Mouse (Mus musculus) right cerebral cortex, postnatal 36 days (tissue): ENCODE results near the gene Akr1c13.
A peak's percentile ranks its signal among the peaks of the same experiment; 100 is the strongest.
"Not testable (repeated sequence)": the region's sequence is repeated elsewhere in the genome, so short reads cannot be mapped to it uniquely, and the experiment has no call there.

Experiments
- DNase-seq, 2 experiments: peaks; one replicate each; pipeline ENCODE4 v3.0.0; 2022; ENCODE audit warnings: low spot score in 2 of 2, mixed read lengths in 1 of 2

Akr1c13 gene

DNA sequence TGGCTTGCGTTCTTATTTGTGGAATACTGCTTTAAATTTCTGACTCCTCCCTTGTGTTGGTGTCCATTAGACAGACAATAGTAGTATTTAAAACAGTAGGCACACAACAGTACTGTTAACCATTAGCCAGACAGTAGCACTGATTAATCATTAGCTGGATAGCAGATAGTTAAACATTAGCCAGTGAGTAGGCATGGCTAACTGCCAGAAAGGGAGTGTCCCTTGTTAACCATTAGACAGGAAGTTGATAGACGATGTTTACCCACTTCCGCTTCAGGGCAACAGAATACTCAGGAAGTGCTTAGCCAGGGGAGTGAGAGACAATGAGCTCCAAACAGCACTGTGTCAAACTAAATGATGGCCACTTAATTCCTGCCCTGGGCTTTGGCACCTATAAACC is at the start of gene Akr1c13:
Akr1c13 (plus strand) TSS at position 247 of the 400 bp plus-strand sequence.
- no peak for DNase-seq

- no peak for DNase-seq
Measured at GRCm38 (mm10) chr13:4144261-4144660, 46.7 kb upstream of the Akr1c13 start.

- peak; percentile 70 to 79 for DNase-seq
Measured at GRCm38 (mm10) chr13:4150518-4150917, 40.4 kb upstream of the Akr1c13 start, which contains the start of gene Akr1c18. Gene Akr1c18 (minus strand): TSS chr13:4150654.

DNA sequence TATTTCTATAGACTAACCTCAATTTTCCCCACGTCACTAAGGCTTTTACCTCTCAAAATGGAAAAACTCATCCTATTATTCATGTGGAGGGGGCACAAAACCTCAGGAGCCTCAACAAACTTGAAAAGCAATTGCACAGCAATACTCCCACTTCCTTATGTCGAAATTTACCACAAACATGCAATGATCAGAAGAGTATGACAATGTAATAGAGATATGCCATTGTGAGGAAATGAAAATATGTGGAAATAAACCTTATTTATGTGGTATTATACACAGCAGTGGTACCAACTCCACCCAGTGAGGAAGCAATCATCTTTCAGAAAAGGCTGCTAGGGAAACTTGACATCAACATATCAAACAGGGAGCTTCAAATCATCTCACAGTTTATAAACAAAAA is 38.0 kb upstream of the Akr1c13 start:
- DNase-seq: no peak

- DNase-seq: no peak
Measured at GRCm38 (mm10) chr13:4153593-4153992, 37.4 kb upstream of the Akr1c13 start.

GRCm38 (mm10) chr13:4155286-4155685 is 35.7 kb upstream of the Akr1c13 start:
- no peak for DNase-seq

DNA sequence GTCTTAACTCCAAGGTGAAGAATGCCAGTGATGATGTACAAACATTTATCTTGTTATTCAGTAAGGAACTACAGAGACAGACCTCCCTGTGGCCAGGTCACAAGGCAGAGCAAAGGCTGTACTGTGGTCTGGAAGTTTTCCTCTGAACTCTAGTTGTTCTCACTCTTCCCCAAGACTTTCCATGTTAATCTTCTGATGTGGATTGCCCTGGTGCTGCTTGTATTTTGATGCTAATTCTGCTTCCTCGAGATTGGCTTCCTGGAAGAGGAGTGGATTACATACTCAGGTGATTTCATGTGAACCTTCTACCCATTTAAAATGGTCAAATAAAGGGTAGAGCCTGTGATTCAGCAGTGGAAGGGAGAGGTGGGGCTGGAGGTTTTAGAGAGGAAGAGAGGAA is 22.9 kb upstream of the Akr1c13 start:
- no peak for DNase-seq

GRCm38 (mm10) chr13:4172978-4173377 is 18.0 kb upstream of the Akr1c13 start:
- DNase-seq: no peak

GRCm38 (mm10) chr13:4181321-4181720 is 9.6 kb upstream of the Akr1c13 start:
- DNase-seq: not testable (repeated sequence)

GRCm38 (mm10) chr13:4183116-4183515 is 7.8 kb upstream of the Akr1c13 start:
- DNase-seq: no peak

DNA sequence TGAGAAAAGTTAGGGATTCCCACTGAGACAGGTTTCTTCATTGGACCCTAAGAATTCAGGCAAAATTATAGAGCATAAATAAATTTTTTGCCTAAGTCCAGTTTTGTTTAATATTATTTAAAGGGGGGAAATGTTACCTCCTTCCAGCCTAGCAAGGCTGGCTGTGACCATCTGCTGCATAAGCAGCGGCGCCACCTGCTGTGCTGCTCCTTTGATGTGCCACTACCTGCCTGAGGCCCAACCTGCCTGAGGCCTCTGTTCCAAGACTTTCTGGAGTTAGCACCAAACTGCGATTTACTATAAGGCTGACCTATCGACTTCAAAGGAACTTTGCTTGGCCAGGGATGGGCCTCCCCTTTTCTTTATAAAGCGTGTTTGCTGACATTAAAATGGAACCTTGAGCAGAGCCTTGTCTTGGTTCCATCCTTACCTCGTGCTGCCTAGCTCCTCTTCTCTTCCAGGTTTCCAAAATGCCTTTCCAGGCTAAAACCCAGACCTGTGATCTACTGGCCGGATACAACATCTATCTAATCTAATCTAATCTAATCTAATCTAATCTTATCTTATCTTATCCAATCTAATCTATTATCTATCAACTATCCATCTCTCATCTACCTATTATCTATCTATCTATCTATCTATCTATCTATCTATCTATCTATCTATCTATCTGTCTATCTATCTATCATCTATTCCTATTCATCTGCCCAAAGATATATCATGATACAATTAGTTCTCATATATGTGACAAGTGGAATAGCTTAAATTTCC is 4.1 kb upstream of the Akr1c13 start:
- not testable (repeated sequence) for DNase-seq

DNA sequence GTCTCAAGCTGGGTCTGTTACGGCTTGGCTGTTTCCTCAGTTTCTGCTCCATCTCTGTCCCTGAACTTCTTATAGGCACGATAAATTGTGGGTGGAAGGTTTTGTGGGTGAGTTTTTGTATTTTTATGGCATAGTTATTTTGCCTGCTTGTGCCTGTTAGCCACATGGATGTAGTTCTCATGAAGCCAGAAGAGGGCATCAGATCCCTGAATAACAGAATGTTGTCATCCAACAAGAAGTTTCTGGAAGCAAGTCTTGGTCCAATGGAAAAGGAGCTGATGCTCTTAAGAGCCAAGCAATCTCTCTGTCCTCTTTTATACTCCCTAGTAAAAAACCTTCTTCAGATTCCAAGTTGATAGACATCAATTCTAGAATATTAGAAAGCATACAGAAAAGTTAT is 2.8 kb upstream of the Akr1c13 start:
- no peak for DNase-seq

DNA sequence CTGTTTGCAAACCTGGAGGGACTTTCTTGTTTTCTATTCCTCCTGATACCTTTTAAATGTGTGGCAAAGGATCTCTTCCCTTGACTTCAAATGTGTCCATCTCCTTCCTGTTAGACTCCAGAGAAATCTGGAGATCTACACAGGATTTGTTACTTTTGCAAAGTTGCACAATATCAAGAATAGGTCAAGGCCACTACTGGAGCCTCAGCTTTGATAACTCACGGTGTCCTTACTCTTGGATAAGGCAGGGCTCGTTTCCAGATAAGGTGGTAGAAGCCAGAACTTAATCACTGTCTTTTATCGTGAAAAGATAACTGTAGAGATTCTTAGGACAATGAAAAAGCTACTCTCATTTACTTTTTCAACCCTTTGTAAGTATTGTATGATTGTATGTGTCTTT is 1.6 kb downstream of the Akr1c13 start:
- DNase-seq: no peak

GRCm38 (mm10) chr13:4206147-4206903 is 15.4 kb downstream of the Akr1c13 start:
- no peak for DNase-seq

DNA sequence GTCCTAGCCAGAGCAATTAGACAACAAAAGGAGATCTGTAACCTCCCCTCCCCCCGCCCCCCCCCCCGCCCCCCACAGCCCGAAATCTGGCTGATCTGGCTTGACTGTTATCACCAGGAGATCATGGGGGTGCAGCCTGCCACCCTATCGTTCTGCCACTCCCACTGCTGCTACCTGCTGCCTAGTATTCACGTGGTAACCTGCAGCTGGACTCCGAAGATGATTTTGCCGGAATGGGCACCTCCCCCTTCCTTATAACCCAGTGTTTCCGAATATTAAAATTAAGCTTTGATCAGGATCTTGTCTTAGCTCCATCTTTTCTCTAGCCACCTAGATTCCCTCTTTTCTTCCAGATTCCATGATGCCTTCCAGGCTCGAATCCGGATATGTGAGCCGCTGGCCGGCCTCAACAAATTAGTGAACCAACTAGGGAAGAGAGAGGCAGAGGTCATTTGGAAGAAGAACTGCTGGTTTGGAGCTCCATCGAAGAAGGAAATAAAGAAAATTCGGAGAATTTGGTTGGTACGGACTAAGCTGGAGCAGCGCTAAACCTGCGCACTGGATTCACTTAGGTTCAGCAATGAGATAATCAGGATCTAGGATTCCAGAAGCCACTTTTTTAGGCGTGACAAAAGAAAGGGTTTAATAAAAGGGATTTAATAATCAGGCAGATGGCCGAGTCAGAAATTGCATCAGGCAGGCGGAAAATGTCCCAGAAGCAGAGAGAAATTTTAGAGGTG is 20.8 kb downstream of the Akr1c13 start:
- no peak for DNase-seq

- no peak for DNase-seq
Measured at GRCm38 (mm10) chr13:4212309-4212708, 21.4 kb downstream of the Akr1c13 start.

GRCm38 (mm10) chr13:4215496-4215895 is 24.5 kb downstream of the Akr1c13 start:
- not testable (repeated sequence) for DNase-seq

GRCm38 (mm10) chr13:4228441-4228840 is 37.5 kb downstream of the Akr1c13 start, which contains the start of gene Akr1c19:
Gene Akr1c19 (plus strand): TSS chr13:4228700.
- DNase-seq: no peak

DNA sequence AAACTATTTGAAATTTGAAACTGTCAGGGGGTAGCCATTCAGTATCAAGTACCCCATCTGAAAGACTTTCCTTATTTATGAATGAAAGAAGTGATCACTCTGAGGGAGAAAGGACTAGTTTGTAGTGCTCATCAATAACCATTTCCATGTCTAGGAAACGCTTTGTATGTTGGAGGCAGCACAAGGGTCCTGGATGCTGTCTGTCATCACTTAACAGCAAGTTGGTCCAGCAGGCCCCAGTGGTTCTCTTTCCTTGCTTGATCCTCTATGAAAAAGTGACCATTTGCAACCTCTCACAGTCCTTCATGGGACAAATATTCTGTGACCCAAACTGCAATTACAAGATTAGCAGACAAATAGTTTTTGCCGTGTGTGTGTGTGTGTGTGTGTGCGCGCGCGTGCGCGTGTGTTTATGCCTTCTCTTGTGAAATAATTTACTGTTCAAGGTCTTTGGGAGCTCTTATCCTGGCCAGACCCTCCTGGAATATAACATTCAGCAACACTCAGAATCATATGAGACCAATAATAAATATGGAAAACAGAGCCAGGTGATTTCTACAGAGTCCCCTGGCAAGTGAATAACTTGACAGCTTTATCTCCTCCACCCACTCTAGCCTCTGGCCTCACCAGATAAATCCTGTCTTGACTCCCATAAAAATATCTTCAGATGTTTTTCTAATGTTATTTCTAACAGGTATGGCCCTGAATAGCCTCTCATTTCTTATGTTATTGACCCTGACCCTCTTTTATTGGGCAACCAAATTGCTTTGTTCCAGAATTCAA is 40.1 kb downstream of the Akr1c13 start:
- no peak for DNase-seq

GRCm38 (mm10) chr13:4233135-4233534 is 42.2 kb downstream of the Akr1c13 start:
- no peak for DNase-seq

GRCm38 (mm10) chr13:4233536-4234172 is 42.7 kb downstream of the Akr1c13 start:
- DNase-seq: no peak
